Mouse (Mus musculus): ENCODE data around the gene Gpatch4.

GRCm38 (mm10) chr3:88102611-88103010 is 59.7 kb downstream of the Gpatch4 start:
- TF ChIP-seq GATA2 (IDR thresholded peaks at IDR 0.05; ENCODE audit: borderline replicate concordance, low read depth, low read length) (no peak), CTCF (IDR thresholded peaks at IDR 0.05; ENCODE audit: low read depth, low read length) (no peak), GATA1 (IDR thresholded peaks at IDR 0.05; ENCODE audit: borderline replicate concordance, low read length) (no peak), TAL1 (conservative IDR thresholded peaks at IDR 0.05; ENCODE audit: low read depth, low read length) (no peak), POLR2AphosphoS5 (IDR thresholded peaks at IDR 0.05; ENCODE audit: insufficient replicate concordance, low read depth, low read length) (no peak)

Data from G1E (cell line).